Mouse (Mus musculus): ENCODE measurements around the gene Trmu. TPM values are rescaled to one million over a fixed set of nuclear protein-coding genes. Genes with fewer than 3 reads are reported as not detected.

The Trmu gene
- polyA plus RNA-seq, 1 experiment: 21.4 TPM

DNA sequence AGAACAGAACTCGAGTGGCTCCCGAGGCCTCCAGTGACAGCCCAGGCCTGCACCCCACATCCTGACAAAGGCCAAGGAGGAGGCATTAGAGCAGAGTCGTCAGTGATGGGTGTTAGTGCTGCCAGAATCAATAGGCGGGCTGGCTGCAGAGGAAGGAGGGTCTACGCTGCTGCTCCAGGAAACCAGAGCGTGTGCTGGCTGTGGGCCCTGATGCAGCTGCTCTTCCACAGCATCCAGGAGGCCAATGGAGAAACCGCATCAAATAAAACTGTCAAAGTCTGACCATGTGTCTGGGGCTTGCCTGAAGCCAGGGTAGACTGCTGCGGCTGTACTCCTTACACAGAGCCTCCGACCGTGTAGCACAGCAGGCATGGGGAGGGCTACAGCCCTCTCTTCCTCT is 18.0 kb downstream of the Trmu start:
- H3K4me3 ChIP-seq: no peak overlapping the region
- TF ChIP-seq REST (IDR thresholded peaks at IDR 0.05; ENCODE audit: insufficient read depth, insufficient read length): no peak
- no peak for TF ChIP-seq TCF3 (IDR thresholded peaks at IDR 0.05; ENCODE audit: insufficient read length, low read depth)
- no peak for TF ChIP-seq POLR2AphosphoS2 (IDR thresholded peaks at IDR 0.05; ENCODE audit: insufficient read length, low read depth)
- TF ChIP-seq MYOD1 (IDR thresholded peaks at IDR 0.05; ENCODE audit: control insufficient read depth in 1 of 3, insufficient read length in 2 of 3, low read depth in 2 of 3): no peak
- TF ChIP-seq SRF (IDR thresholded peaks at IDR 0.05; ENCODE audit: control insufficient read depth, insufficient read length, low read depth): no peak
- TF ChIP-seq E2F4 (IDR thresholded peaks at IDR 0.05; ENCODE audit: insufficient read depth): no peak
- no peak for TF ChIP-seq MYOG (IDR thresholded peaks at IDR 0.05; ENCODE audit: control insufficient read depth in 1 of 3, insufficient read depth in 1 of 3, insufficient read length in 2 of 3, low read depth in 2 of 3)
- no peak for TF ChIP-seq USF1 (IDR thresholded peaks at IDR 0.05; ENCODE audit: low read depth)
- no peak for TF ChIP-seq TCF12 (IDR thresholded peaks at IDR 0.05; ENCODE audit: insufficient read depth, poor library complexity, severe bottlenecking)
- no peak for TF ChIP-seq POLR2A (IDR thresholded peaks at IDR 0.05; ENCODE audit: insufficient read length, low read depth)
- TF ChIP-seq MAX (IDR thresholded peaks at IDR 0.05; ENCODE audit: low read depth): no peak
- H3K27me3 ChIP-seq (ENCODE audit: control insufficient read depth, insufficient read depth, insufficient read length): no peaks in the 10 kb centered on the region
- H3K4me2 ChIP-seq (ENCODE audit: low read depth): no peak overlapping the region
- H3K79me2 ChIP-seq (ENCODE audit: control insufficient read depth, insufficient read depth): no peaks in the 10 kb centered on the region
- H3K36me3 ChIP-seq (ENCODE audit: control insufficient read depth, insufficient read depth): peaks cover 36% of the 10 kb centered on the region
- no peak overlapping the region for H3ac ChIP-seq (ENCODE audit: control insufficient read depth, insufficient read length)

DNA sequence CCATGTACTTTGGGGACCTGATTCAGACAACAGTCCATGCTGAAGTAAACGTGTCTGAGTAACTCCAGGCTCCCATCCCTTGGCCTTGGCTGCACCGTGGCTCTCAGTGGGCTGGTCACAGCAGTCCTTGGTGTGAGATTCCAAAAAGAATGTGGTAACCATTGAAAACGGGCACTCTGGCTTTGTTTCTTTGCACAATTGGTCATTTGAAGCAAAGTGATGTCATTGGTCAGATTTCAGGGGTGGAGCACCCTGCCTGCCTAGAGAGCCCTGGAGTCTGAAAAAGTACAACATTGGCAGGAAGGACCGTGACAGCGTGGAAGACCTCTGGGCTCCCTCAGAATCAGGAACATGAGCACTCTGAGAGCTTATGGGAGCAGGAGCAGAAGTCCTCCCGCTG is 20.3 kb downstream of the Trmu start:
- TF ChIP-seq E2F4 (IDR thresholded peaks at IDR 0.05; ENCODE audit: insufficient read depth) (no peak), CEBPB (IDR thresholded peaks at IDR 0.05; ENCODE audit: insufficient read depth, poor library complexity, severe bottlenecking) (no peak), POLR2AphosphoS2 (IDR thresholded peaks at IDR 0.05; ENCODE audit: insufficient read length, low read depth) (no peak), SRF (IDR thresholded peaks at IDR 0.05; ENCODE audit: control insufficient read depth, insufficient read length, low read depth) (no peak), USF1 (IDR thresholded peaks at IDR 0.05; ENCODE audit: low read depth) (no peak), MYOG (IDR thresholded peaks at IDR 0.05; ENCODE audit: control insufficient read depth in 1 of 3, insufficient read depth in 1 of 3, insufficient read length in 2 of 3, low read depth in 2 of 3) (no peak), REST (IDR thresholded peaks at IDR 0.05; ENCODE audit: insufficient read depth, insufficient read length) (no peak), MYOD1 (IDR thresholded peaks at IDR 0.05; ENCODE audit: control insufficient read depth in 1 of 3, insufficient read length in 2 of 3, low read depth in 2 of 3) (no peak), MAX (IDR thresholded peaks at IDR 0.05; ENCODE audit: low read depth) (no peak), TCF3 (IDR thresholded peaks at IDR 0.05; ENCODE audit: insufficient read length, low read depth) (no peak), TCF12 (IDR thresholded peaks at IDR 0.05; ENCODE audit: insufficient read depth, poor library complexity, severe bottlenecking) (no peak), POLR2A (IDR thresholded peaks at IDR 0.05; ENCODE audit: insufficient read length, low read depth) (no peak)
- Histone ChIP-seq H3K4me3 (no peak overlapping the region), H3ac (ENCODE audit: control insufficient read depth, insufficient read length) (no peak overlapping the region), H3K36me3 (ENCODE audit: control insufficient read depth, insufficient read depth) (peaks cover 20% of the 10 kb centered on the region), H3K79me2 (ENCODE audit: control insufficient read depth, insufficient read depth) (no peaks in the 10 kb centered on the region), H3K4me2 (ENCODE audit: low read depth) (no peak overlapping the region), H3K27me3 (ENCODE audit: control insufficient read depth, insufficient read depth, insufficient read length) (no peaks in the 10 kb centered on the region)

DNA sequence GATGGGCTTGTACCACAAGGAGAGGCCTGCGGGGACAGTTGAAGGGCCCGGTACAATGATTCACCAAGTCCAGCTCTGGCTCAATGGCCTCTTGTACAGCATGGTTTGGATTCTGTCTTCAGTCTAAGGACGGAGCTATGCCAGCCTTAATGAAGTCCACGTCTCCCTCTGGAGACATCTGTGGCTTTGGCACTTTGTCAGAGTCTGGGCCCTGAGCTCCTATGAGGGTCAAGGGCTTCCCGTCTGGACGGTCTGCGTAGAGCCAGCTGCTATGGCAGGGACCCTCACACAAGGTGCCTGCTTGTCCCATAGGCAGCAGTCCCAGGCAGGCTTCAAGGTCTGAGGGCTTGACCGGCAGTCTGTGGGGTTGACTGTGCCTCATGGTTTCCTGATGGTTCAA is 21.2 kb downstream of the Trmu start:
- no peak overlapping the region for H3K4me2 ChIP-seq (ENCODE audit: low read depth)
- H3K4me3 ChIP-seq: no peak overlapping the region
- peaks cover 11% of the 10 kb centered on the region for H3K36me3 ChIP-seq (ENCODE audit: control insufficient read depth, insufficient read depth)
- no peaks in the 10 kb centered on the region for H3K27me3 ChIP-seq (ENCODE audit: control insufficient read depth, insufficient read depth, insufficient read length)
- no peak overlapping the region for H3ac ChIP-seq (ENCODE audit: control insufficient read depth, insufficient read length)
- H3K79me2 ChIP-seq (ENCODE audit: control insufficient read depth, insufficient read depth): no peaks in the 10 kb centered on the region
- peak; percentile 55 for TF ChIP-seq POLR2AphosphoS2 (IDR thresholded peaks at IDR 0.05; ENCODE audit: insufficient read length, low read depth)
- no peak for TF ChIP-seq REST (IDR thresholded peaks at IDR 0.05; ENCODE audit: insufficient read depth, insufficient read length)

DNA sequence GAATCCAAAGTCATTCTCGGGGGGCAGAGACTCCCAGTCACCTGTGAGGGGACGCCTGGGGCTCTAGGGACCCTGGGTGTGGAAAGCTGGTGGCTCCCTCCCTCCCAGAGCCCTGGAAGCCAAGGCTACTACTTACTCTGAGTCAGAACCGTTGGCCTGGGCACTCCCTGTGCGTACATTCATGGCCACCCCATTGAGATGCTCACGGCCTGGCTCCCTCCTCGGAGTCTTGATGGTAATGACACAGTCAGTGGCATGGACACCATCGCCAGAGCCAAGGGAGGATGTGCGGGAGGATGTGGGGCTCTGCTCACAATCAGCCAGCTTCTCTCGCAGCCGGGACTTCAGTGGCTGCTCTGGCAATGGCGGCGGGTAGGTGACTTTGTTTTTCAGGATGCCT is 21.7 kb downstream of the Trmu start:
- H3K27me3 ChIP-seq (ENCODE audit: control insufficient read depth, insufficient read depth, insufficient read length): no peaks in the 10 kb centered on the region
- no peak overlapping the region for H3K4me2 ChIP-seq (ENCODE audit: low read depth)
- H3ac ChIP-seq (ENCODE audit: control insufficient read depth, insufficient read length): no peak overlapping the region
- H3K36me3 ChIP-seq (ENCODE audit: control insufficient read depth, insufficient read depth): peaks cover 6% of the 10 kb centered on the region
- TF ChIP-seq MYOG (IDR thresholded peaks at IDR 0.05; ENCODE audit: control insufficient read depth in 1 of 3, insufficient read depth in 1 of 3, insufficient read length in 2 of 3, low read depth in 2 of 3) (no peak), CEBPB (IDR thresholded peaks at IDR 0.05; ENCODE audit: insufficient read depth, poor library complexity, severe bottlenecking) (no peak), TCF3 (IDR thresholded peaks at IDR 0.05; ENCODE audit: insufficient read length, low read depth) (no peak), USF1 (IDR thresholded peaks at IDR 0.05; ENCODE audit: low read depth) (no peak), POLR2AphosphoS2 (IDR thresholded peaks at IDR 0.05; ENCODE audit: insufficient read length, low read depth) (no peak), MYOD1 (IDR thresholded peaks at IDR 0.05; ENCODE audit: control insufficient read depth in 1 of 3, insufficient read length in 2 of 3, low read depth in 2 of 3) (no peak), SRF (IDR thresholded peaks at IDR 0.05; ENCODE audit: control insufficient read depth, insufficient read length, low read depth) (no peak), POLR2A (IDR thresholded peaks at IDR 0.05; ENCODE audit: insufficient read length, low read depth) (no peak), TCF12 (IDR thresholded peaks at IDR 0.05; ENCODE audit: insufficient read depth, poor library complexity, severe bottlenecking) (no peak)
- no peak overlapping the region for H3K4me3 ChIP-seq
- H3K79me2 ChIP-seq (ENCODE audit: control insufficient read depth, insufficient read depth): no peaks in the 10 kb centered on the region

DNA sequence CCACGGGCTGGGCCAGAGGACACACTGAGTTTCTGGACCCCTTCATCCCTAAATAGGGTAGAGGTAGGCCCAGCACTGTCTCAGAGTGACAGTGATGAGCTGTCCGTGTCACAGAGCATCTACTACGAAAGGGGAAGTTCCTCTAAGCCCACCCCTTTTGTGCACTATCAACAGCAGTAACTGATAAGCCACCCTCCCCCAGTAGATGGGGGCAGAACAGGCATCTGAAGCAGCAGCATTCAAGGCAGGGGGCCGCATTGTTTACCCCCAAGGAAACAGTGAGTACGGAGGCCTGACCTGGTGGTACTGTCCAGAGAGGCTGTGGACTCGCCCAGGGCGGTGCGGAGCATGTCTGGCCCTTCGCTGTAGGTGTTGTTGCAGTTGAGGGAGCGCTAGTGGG is 23.4 kb downstream of the Trmu start:
- H3K27me3 ChIP-seq (ENCODE audit: control insufficient read depth, insufficient read depth, insufficient read length): no peaks in the 10 kb centered on the region
- H3ac ChIP-seq (ENCODE audit: control insufficient read depth, insufficient read length): no peak overlapping the region
- H3K4me2 ChIP-seq (ENCODE audit: low read depth): no peak overlapping the region
- TF ChIP-seq MYOD1 (IDR thresholded peaks at IDR 0.05; ENCODE audit: control insufficient read depth in 1 of 3, insufficient read length in 2 of 3, low read depth in 2 of 3): no peak
- TF ChIP-seq USF1 (IDR thresholded peaks at IDR 0.05; ENCODE audit: low read depth): no peak
- H3K79me2 ChIP-seq (ENCODE audit: control insufficient read depth, insufficient read depth): no peaks in the 10 kb centered on the region
- H3K36me3 ChIP-seq (ENCODE audit: control insufficient read depth, insufficient read depth): peaks cover 5% of the 10 kb centered on the region
- no peak overlapping the region for H3K4me3 ChIP-seq

Measured in myocyte (in vitro differentiated cells).